Mouse (Mus musculus): Measurements from ENCODE around the gene Alppl2.

Alppl2 gene

DNA sequence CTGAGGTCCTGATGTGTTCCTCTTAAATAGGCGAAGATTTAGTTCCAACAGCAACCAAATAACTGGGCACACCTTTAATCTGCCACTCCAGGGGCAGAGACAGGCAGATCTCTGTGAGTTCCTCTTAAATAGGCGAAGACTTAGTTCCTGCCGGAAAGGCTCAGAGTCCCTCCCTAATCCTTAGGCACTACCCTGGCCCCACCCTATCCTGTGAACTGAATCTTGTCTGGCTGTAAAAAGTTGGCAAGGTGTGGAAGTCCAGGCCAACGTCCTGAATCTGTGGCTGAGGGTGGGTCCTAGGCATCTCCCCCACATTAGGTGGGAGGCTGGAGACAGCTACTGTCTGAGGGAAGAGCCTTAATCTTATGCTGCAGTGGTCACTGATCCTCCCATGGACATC, at the start of gene Alppl2:
Alppl2 (minus strand) TSS at position 101 of the 400 bp plus-strand sequence.
- DNase-seq (ENCODE audit: extremely low read depth, low read depth, low spot score): no peak

GRCm38 (mm10) chr1:87131803-87132202, 42.1 kb upstream of the Alppl2 start:
- DNase-seq (ENCODE audit: extremely low read depth, low read depth, low spot score): no peak

DNA sequence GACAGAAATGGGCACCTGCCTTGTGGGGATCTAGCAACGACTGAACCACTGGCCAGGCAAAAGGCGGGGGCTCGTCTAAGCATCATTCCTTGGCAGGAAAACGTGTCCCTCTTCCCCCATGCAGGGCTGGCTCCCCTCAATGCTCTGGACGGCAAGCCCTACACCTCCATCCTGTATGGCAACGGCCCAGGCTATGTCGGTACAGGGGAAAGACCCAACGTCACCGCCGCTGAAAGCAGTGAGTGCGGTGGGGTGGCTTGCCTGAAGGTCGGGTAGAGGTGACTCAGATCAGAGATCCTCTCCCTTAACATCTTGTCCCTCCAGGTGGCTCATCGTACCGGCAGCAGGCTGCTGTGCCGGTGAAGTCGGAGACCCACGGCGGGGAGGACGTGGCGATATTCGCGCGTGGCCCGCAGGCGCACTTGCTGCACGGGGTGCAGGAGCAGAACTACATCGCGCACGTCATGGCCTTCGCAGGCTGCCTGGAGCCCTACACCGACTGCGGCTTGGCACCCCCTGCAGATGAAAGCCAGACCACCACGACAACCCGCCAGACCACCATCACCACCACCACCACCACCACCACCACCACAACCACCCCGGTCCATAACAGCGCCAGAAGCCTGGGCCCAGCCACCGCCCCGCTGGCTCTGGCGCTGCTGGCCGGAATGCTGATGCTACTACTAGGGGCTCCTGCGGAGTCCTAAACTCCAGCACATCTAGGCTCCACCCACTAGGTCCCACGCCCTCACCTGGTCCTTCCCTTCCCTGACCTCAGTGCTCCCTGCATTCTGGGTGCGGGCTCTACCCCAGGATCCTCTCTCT, 37.7 kb upstream of the Alppl2 start:
- no peak for DNase-seq (ENCODE audit: extremely low read depth, low read depth, low spot score)

DNA sequence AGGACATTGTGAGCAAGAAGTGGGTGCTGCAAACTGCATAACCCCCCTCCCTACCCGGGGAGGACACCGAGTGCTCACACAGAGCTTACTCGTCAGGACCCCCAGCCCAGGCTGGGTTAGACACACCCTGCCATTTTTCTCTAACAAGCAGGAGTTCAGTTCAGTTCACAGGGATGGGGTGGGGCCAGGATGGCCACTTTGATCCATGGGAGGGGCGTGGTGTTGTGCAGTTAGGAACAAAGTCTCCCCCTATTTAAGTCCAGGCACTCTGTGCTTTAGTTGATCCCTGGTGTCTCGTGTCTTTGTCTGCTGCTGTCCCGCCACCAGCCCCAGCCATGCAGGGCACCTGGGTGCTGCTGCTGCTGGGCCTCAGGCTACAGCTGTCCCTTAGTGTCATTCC, 34.9 kb upstream of the Alppl2 start, which contains the start of gene Akp3:
Akp3 (plus strand) TSS at position 301 of the 400 bp plus-strand sequence.
- DNase-seq (ENCODE audit: extremely low read depth, low read depth, low spot score): no peak

GRCm38 (mm10) chr1:87114784-87115183, 25.1 kb upstream of the Alppl2 start:
- no peak for DNase-seq (ENCODE audit: extremely low read depth, low read depth, low spot score)

GRCm38 (mm10) chr1:87111719-87112354, 22.1 kb upstream of the Alppl2 start:
- DNase-seq (ENCODE audit: extremely low read depth, low read depth, low spot score): no peak

- no peak for DNase-seq (ENCODE audit: extremely low read depth, low read depth, low spot score)
Measured at GRCm38 (mm10) chr1:87108564-87108963, 18.8 kb upstream of the Alppl2 start.

- no peak for DNase-seq (ENCODE audit: extremely low read depth, low read depth, low spot score)
Measured at GRCm38 (mm10) chr1:87106536-87106935, 16.8 kb upstream of the Alppl2 start.

DNA sequence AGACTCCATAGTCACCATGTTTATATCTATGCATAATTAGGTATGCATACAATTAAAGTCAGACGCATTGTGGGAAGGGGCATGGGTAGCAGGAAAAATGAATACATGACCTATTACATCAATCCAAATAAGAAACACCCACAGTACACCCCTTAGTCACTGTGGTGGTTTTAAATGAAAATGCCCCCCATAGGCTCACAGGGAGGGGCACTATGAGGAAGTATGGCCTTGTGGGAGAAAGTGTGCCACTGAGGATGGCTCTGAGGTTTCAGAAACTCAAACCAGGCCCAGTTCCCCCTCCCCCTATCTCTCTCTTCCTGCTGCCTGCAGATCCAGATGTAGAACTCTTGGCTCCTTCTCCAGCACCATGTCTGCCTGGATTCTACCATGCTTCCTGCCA, 14.2 kb upstream of the Alppl2 start:
- no peak for DNase-seq (ENCODE audit: extremely low read depth, low read depth, low spot score)

- no peak for DNase-seq (ENCODE audit: extremely low read depth, low read depth, low spot score)
Measured at GRCm38 (mm10) chr1:87102114-87102513, 12.4 kb upstream of the Alppl2 start.

DNA sequence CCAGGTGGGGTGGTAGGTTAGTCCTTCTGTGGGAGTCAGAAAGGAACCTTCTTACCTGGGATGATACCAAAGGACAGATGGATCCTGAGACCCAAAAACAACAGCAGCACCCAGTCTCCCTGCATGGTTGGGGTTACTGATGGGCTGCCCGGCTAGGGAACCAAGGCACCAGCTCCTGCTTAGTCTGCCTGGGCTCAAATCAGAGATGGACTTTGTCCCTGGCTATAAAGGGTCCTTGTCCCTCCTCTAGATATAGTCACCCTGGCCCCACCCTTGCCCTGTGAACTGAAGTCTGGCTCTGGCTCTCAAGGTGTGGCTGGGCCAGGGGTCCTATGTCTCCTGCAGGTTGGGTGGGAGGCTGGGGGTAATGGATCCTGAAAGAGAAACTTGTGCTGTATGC, 11.7 kb upstream of the Alppl2 start, which contains the start of gene Alpi:
Alpi (minus strand) TSS at position 196 of the 400 bp plus-strand sequence.
- no peak for DNase-seq (ENCODE audit: extremely low read depth, low read depth, low spot score)

DNA sequence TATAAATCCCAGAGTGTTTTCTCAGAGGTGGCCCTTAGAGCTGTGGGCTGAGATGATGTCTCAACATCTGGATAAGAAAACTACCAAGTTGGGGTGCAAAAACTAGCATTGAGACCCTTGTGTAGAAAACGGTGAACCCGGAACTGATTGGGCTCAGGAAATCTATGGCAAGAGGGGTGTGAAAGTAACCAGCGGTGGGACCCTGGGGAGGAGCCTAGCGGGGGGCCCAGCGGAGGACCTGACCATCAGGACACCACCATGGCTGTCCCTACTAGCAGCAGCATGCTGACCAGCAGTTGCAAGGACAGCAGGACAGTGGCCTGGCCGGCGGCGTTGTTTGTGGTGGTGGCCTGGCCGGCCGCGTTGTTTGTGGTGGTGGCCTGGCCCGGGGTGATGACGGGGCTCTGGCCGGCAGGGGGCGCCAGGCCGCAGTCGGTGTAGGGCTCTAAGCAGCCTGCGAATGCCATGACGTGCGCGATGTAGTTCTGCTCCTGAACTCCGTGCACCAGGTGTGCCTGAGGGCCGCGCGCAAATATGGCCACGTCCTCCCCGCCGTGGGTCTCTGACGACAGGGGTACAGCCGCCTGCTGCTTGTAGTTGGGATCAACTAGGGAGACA, 8.7 kb upstream of the Alppl2 start:
- DNase-seq (ENCODE audit: extremely low read depth, low read depth, low spot score): no peak

DNA sequence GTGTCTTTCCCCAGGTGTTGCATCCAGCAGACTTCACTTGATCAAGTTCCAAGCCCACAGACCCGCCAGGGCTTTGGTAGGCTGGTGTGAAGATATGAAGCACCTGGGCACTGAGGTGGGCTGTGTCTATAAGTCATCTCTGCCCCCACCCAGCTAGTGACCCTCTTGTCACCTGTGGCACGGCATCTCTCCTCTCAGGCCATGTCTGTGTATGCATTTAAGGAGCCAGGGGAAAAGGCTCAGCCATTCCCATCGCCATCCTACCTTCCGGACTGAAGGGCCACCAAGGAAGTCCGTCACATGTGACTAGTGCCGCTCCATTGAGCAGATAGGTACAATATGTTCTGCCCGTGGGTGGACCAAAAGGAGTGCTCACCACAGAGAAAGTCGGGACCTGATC, 5.9 kb upstream of the Alppl2 start:
- DNase-seq (ENCODE audit: extremely low read depth, low read depth, low spot score): no peak

DNA sequence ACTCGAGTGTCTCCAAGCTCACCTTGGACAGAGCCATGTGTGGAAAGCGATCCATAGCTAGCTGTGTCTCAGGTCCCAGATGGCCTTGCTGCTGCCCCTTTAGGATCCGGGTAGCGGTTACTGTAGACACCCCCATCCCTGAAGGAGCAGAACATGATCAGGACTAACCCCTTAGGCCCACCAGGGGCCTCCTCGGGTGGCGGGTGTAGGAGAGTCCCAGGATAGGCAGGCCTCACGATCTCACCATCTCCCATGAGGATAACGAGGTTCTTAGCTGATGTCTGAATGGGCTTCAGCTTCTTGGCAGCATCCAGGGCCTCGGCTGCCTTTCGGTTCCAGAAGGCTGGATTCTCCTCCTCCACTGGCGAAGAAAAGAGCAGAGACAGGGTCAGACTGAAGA, 477 bp downstream of the Alppl2 start:
- DNase-seq (ENCODE audit: extremely low read depth, low read depth, low spot score): no peak

DNA sequence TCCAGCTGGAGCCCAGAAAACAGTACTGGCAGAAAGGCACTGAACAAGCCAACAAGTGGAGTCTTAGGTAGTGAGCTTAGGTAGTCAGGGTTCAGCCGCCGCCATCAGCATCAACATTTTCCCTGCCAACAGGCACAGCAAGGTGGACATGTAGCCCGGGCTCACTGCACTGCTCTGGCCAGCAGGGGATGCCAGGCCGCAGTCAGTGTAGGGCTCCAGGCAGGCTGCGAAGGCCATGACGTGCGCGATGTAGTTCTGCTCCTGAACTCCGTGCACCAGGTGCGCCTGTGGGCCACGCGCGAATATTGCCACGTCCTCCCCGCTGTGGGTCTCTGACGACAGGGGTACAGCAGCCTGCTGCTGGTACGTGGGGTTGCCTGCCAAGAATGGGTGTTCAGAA, 2.8 kb downstream of the Alppl2 start:
- DNase-seq (ENCODE audit: extremely low read depth, low read depth, low spot score): no peak

DNA sequence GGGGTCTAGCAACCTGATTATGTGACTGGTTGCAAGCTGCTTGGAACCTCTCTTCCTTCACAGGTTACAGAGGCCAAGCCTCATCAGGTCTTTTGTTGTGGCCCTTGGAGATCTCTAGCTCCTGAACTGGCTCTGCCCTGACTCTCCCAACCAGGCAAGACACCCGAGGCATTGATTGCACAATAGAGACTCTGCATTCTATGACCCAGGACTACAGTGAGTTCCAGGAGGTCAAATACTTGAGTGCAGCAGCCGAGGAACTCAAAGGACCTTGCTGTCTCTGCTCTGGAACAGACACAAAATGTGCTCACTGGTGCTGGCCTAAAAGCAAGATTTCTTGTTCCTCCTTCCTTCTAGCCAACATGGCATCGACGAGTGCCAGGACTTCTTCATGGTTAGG, 3.5 kb downstream of the Alppl2 start:
- DNase-seq (ENCODE audit: extremely low read depth, low read depth, low spot score): no peak

DNA sequence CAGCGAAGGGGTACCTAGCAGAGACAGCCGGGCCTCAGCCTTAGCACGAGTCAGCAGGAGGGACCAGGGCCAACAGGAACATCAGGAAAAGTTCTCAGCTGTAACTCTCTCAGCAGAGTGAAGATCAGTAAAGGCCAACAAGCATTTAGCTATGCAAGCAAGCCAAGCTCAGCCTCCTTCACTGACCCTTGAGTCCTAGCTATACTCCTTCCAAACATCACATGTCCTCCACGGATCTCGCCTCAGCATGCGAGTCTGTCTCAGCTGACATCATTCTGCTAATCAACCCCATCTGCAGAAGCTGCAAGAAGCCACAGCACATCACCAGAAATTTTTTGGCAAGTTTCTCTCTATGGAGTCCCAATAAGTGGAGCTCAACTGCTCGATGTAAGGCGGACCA, 16.0 kb downstream of the Alppl2 start:
- no peak for DNase-seq (ENCODE audit: extremely low read depth, low read depth, low spot score)

GRCm38 (mm10) chr1:87070720-87071119, 19.0 kb downstream of the Alppl2 start:
- no peak for DNase-seq (ENCODE audit: extremely low read depth, low read depth, low spot score)

- no peak for DNase-seq (ENCODE audit: extremely low read depth, low read depth, low spot score)
Measured at GRCm38 (mm10) chr1:87060913-87061312, 28.8 kb downstream of the Alppl2 start.

- no peak for DNase-seq (ENCODE audit: extremely low read depth, low read depth, low spot score)
Measured at GRCm38 (mm10) chr1:87059042-87059665, 30.6 kb downstream of the Alppl2 start.

GRCm38 (mm10) chr1:87057075-87057474, 32.7 kb downstream of the Alppl2 start:
- DNase-seq (ENCODE audit: extremely low read depth, low read depth, low spot score): no peak
